Mouse (Mus musculus) layer of hippocampus, adult 2 months (tissue): ENCODE data around the gene Anapc11. TPM values are rescaled to one million over a fixed set of nuclear protein-coding genes. Genes with fewer than 3 reads are reported as not detected.
"Not testable (repeated sequence)": the region's sequence is repeated elsewhere in the genome, so short reads cannot be mapped to it uniquely, and the experiment has no call there.

Source experiments
- DNase-seq, 2 experiments: peaks; one replicate each; pipeline ENCODE4 v3.0.0; 2022; ENCODE audit warnings: low spot score in 2 of 2
- H3K27ac ChIP-seq: fragments of 200-600 bp; 2 replicates; pipeline ENCODE4 v1.8.1; 2022
- H3K4me3 ChIP-seq: fragments of 200-600 bp; 2 replicates; pipeline ENCODE4 v1.8.1; 2022; ENCODE audit warnings: mild to moderate bottlenecking
- CTCF ChIP-seq: fragments of 200-600 bp; conservative IDR thresholded peaks from 2 replicates; pipeline ENCODE4 v1.8.1; 2022; ENCODE audit warnings: antibody characterized with exemption, mild to moderate bottlenecking, moderate library complexity
- total RNA-seq, 2 experiments: library from RNA; stranded (reverse); gene quantifications; 2 replicates each; pipeline ENCODE4 v1.2.3; 2021

The Anapc11 gene
- total RNA-seq, 2 experiments from 2014 or later = 87.1 to 89.6 TPM

DNA sequence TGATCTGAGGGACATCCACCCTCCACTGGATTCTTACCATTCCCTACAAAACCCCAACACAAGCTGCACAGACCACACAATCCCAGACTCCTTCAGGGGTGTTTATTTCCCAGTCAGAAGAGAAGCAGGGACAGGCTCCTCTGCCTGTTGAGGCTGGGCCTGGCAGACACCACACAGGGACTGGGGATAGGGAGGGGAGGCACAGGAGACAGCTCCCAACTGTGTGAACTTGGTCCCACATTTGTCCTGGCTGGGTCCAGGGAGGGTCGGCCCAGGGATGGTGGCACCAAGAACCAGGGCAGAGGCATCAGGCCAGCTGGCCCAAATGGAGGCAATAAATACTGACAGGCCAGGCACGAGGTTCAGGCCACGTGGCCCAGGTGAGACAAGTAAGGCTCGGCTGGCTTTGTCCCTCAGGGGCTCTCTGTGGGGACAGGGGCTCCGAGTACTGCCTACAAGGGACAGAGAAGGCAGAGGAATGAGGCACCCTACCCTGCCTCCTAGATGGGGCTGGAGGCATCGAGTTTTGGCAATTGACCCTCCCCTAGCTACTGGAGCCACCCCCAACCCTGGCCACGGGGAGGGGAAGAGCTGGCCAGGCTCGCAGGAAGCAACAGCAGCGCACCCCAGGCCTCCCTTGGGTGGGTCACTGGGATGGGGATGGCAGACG is 20.1 kb upstream of the Anapc11 start:
- TF ChIP-seq CTCF = no peak
- DNase-seq = no peak
- Histone ChIP-seq H3K27ac (no peak overlapping the region), H3K4me3 (no peak overlapping the region)

DNA sequence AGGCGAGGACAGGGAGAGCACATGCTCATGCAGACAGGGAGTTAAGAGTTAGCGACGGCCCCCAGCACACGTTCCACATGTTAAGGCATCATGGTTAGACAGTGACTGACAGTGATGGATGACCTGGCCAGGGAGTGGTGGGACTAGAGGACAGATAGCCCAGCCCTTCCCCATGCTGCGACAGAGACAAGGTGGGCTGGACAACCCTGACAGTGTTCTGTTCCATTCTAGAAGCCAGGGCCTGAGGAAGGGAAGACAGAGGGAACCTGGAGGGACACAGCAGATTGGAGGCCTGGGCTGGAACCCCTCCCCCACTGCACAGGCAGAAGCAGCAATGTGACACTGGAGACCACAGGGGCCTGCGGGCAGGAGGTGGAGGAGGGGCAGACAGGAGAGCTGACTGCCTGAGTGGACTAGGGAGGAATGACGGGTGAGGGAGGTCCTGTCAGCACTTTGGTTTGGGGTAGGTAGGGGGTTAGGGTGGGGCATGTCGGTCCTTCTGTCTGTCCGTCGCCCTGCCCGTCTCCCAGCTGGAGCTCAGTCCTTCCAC is 19.5 kb upstream of the Anapc11 start:
- Histone ChIP-seq H3K4me3 (no peak overlapping the region), H3K27ac (no peak overlapping the region)
- DNase-seq = no peak
- no peak for TF ChIP-seq CTCF

DNA sequence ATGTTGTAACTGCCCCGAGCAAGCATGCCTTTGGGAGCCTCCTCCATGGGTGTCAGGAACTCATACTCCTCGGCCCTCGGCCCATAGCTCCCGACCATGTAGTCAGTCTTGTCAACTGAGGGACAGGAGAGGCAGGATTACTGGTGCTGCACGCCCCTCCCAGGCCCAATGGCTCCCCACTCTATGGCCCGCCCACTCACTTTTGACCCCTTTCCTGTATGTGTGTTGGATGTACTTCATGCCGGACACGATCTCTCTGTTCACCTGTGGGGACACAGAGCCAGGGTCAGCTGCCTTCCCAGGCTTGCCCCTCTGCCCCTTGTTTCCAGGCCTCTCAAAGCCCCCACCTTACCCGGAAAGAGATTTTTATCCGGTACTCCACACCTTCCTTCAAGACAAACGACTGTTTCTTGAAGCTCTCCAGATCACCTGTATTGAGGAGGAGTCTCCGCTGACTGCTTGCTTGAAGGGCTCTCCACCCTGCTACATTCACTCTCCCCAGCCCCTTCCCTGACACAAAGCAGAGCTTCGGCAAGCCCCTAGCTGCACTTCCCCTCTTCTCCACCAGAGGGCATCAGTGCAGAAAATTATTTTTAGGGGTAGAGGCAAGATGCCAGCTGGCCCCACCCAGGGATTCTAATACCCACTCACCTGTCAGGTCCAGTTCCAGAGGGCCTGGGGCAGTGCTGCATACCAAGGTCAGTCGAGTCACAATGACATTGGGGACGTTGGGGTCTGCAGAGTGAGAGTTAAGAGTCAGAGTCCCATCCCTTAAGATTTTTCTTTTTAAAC is 18.7 kb upstream of the Anapc11 start:
- peak overlapping the region; percentile 97 for H3K27ac ChIP-seq
- H3K4me3 ChIP-seq = peak overlapping the region; percentile 76
- peak; percentile 100 for TF ChIP-seq CTCF
- peak; percentile 70 to 79 for DNase-seq

DNA sequence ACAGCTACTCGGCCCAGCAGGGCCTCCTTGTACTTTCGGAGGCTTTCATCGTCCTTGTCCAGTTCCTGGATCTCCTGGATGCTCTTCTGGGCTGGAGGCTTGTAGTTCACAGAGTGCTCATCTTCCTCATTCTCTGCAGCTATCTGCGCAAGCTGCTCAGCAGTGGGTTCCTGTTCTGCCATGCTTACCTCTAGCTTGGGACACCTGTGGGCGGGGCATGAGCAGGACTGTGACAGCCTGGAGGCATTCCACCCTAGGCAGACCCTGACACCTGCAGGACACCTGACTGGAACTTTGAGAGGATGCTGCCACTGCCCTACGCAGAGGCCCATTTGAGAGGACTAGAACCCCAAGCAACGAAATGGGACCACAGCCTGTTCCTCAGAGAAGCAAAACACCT is 18.0 kb upstream of the Anapc11 start:
- Histone ChIP-seq H3K27ac (peak overlapping the region; percentile 97), H3K4me3 (peak overlapping the region; percentile 76)
- DNase-seq = no peak
- no peak for TF ChIP-seq CTCF

DNA sequence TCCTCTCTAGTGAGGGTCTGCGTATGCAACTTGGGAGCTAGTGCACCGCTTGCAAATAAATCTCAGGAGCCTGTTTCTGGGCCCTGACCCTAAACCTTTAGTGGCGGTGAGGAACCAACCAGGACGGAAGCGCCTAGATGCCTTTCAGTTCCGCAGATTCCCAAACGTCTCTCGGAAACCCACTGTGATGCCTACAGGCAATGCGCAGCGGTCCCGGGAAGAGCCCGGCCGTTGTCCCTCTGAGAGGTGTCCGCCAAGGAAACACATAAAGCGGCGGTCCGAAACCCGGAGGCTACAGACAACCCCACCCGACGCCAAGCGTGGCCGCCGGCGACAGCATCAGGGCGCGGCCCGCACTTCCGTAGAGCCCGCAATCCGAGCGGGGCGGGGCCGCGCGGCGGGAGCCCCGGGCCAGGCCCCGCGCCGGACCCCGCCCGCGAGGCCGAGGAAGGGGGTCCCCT is 17.3 kb upstream of the Anapc11 start:
- Histone ChIP-seq H3K4me3 (peak overlapping the region; percentile 76), H3K27ac (peak overlapping the region; percentile 97)
- no peak for TF ChIP-seq CTCF
- no peak for DNase-seq

DNA sequence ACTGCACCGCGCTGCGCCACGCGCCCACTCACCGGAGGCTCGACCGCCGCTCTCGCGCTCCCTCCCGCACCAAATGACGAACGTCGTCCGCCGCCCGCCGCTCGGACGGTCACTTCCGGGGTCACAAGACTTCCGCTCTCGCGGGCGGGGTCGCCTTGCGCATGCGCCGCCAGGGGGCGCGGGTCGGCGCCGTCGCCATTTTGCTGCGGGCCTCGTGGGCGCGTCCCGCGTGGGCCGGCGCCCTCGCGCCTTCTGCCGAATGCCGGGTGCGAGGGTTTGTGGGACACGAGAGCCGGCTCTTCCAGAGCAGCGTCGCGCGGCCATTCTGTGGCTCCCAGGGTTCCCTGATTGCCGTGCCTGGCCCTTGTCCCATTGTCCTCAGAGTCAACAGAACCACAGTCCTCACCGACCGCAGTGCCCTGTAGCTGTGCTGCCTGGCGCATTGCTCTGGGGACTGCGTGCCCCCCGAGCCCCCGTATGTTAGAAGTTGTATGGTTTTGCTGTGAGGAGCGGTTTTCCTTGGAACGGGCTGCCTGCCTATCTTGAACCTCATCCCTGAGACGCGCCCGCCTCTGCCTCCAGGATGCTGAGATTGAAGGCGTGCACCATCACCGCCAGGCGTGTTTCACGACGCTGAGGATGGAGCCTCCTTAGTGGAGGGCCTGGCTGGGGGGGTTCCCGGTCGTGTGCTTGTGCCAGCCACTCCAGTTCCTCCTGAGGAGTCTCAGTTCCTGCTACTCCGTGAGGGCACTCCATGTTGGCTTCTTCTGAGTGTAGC is 16.5 kb upstream of the Anapc11 start, which contains the start of gene Arhgdia:
Gene Arhgdia, minus strand, starts transcription at position 135 of the 778 bp plus-strand sequence.
- peak; percentile 78 for TF ChIP-seq CTCF
- peak; percentile 87 to 91 for DNase-seq
- Histone ChIP-seq H3K4me3 (peak within 1 kb of the TSS; percentile 76), H3K27ac (peak within 1 kb of the TSS; percentile 97)

DNA sequence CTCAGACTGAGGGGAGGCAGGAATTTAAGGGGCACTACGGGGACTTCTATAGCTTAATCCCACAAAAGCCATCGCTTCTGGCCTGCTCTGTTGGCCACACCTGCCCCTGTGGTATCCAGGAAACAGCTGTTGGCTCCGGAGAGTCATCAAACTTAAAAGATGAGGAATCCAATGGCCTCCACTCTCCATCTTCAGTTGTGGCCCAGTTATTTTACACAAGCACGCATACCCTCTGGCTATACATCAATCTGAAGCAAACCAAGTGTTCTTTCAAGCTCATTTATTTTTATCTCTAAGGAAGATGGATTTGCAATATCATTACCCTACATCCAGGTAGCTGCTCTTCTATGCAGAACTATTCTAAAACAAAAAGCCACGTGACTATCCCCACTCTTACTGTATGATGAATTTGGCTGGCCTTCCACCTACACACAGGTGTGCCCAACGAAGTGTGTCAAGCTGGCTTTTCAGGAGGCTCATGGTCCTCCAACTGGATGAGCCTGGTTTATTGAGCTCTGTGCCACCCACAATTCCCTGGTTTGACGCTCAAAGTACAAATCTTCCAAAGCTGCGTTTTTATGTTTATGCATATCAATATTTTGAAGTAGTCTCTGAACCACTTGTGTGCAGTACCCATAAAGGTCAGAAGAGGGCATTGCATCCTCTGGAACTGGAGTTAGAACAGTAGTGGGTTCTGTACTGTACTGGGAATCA is 15.8 kb upstream of the Anapc11 start:
- H3K4me3 ChIP-seq = peak overlapping the region; percentile 76
- DNase-seq = no peak

DNA sequence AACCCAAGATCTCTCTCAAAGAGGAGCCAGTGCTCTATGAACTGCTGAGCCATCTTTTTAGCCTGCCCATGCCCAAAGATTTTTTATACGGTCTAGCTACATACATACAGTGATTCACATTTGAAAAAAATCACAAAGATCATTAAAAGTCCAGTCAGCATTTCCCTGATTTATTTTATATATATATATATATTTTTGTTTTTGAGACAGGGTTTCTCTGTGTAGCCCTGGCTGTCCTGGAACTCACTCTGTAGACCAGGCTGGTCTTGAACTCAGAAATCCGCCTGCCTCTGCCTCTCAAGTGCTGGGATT is 15.3 kb upstream of the Anapc11 start:
- H3K4me3 ChIP-seq, DNase-seq, H3K27ac ChIP-seq: not testable (repeated sequence)

More for the DNA sequence above, 15.8 kb upstream of the Anapc11 start:
- peak; percentile 76 for TF ChIP-seq CTCF
- H3K27ac ChIP-seq = peak overlapping the region; percentile 97

DNA sequence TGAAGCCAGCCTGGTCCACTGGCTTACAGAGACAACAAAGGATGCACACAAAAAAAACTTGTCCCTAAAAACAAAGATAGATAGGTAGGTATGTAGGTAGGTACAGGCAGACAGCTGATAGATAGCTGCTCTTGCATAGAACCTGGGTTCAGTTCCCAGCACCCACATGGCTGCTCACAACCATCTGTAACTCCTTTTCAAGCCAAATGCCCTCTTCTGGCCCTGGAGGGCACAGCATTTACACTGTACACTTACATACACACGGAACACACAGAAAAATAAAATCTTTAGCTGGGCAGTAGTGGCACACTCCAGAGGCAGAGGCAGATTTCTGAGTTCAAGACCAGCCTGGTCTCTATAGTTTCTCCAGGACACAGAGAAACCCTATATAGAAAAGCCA is 14.3 kb upstream of the Anapc11 start:
- Histone ChIP-seq H3K27ac (no peak overlapping the region), H3K4me3 (no peak overlapping the region)
- no peak for DNase-seq
- no peak for TF ChIP-seq CTCF

DNA sequence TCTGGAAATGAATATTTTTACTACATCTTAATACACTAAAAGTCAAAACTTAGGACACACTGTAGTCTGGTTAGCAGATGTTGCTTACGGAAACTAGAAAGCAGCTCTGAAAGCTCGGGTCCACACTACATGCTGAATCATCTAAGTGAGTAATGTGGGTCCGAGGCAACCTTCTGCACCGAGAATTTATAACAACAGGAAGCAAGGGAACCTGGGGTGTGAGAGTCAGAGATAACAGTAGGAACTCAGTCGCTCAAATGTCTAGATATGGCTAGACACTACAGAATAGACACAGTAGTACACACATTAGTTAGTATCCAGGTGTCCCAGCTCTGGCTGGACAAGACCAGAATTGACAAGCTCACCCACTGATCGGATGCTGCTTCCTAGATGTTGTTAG is 9.7 kb upstream of the Anapc11 start:
- DNase-seq = no peak
- no peak overlapping the region for H3K4me3 ChIP-seq
- H3K27ac ChIP-seq = no peak overlapping the region
- no peak for TF ChIP-seq CTCF

DNA sequence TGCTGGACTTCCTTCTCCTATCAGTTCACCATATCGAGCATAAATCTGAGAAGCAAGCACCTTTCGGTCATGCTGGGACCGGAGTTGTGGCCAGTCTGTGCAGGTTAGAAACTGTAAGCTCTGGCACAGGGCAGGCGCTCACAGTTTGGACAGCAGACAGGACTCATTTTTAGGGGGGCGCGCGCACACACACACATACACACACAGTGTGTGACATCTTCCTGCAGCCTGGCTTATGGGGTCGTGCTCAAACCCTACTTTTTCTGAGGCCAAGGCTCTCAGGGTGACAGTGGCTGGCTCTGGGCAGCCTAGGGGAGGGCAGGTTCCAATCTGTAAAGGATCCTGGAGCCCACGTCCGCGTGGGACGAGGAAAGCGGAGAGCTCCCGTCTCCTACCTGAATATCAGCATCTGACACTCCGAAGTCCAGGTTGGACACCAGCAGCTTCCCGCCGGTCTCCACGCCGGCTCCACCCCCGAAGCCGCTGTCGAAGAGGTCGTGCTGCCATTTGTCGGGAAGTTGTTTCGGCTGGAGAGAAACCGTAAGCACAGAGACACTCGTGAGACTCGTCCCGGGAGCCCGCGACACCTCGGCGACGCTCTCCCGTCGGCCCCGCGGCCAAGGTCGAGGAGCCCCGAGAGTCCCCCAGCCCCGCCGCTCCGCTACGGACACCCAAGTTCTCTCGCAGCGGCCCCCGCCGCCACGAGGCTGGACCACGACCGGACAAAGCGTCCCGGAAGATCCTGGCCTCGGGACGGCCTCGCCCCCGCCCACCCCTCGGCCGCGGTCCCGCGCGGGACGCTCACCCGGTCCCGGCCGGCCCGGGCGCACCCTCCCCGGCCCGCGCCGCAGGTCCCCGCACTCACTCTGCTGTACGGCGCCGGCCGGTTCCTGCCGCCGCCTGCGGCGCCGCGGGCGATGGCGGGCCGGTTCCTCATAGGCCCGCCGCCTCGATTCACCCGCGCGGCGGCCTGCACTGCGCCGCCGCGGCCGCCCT is 683 bp upstream of the Anapc11 start:
- no peak for DNase-seq
- H3K27ac ChIP-seq = peak overlapping the region; percentile 88
- TF ChIP-seq CTCF = no peak
- peak overlapping the region; percentile 78 for H3K4me3 ChIP-seq
